Mouse (Mus musculus): ENCODE measurements around the gene Cx3cl1.

Gene Cx3cl1

GRCm38 (mm10) chr8:94774601-94775000 lies 2.8 kb downstream of the Cx3cl1 start:
- no peak for DNase-seq

- no peak for DNase-seq
Measured at GRCm38 (mm10) chr8:94776346-94776745, 4.5 kb downstream of the Cx3cl1 start.

- DNase-seq, result no peak
Measured at GRCm38 (mm10) chr8:94778036-94778435, 6.2 kb downstream of the Cx3cl1 start.

- no peak for DNase-seq
Measured at GRCm38 (mm10) chr8:94778473-94778872, 6.7 kb downstream of the Cx3cl1 start.

- DNase-seq, result no peak
Measured at GRCm38 (mm10) chr8:94778895-94779533, 7.2 kb downstream of the Cx3cl1 start.

- no peak for DNase-seq
Measured at GRCm38 (mm10) chr8:94779534-94780294, 7.9 kb downstream of the Cx3cl1 start.

- no peak for DNase-seq
Measured at GRCm38 (mm10) chr8:94780491-94781154, 8.8 kb downstream of the Cx3cl1 start.

GRCm38 (mm10) chr8:94781155-94781837 lies 9.5 kb downstream of the Cx3cl1 start:
- DNase-seq, result no peak

- no peak for DNase-seq
Measured at GRCm38 (mm10) chr8:94781838-94782235, 10.0 kb downstream of the Cx3cl1 start.

- no peak for DNase-seq
Measured at GRCm38 (mm10) chr8:94783890-94784289, 12.1 kb downstream of the Cx3cl1 start.

GRCm38 (mm10) chr8:94785247-94785985 lies 13.6 kb downstream of the Cx3cl1 start:
- no peak for DNase-seq

GRCm38 (mm10) chr8:94785995-94786595 lies 14.3 kb downstream of the Cx3cl1 start:
- no peak for DNase-seq

- no peak for DNase-seq
Measured at GRCm38 (mm10) chr8:94787524-94788501, 16.0 kb downstream of the Cx3cl1 start.

GRCm38 (mm10) chr8:94789256-94789955 lies 17.6 kb downstream of the Cx3cl1 start:
- no peak for DNase-seq

GRCm38 (mm10) chr8:94794368-94794767 lies 22.6 kb downstream of the Cx3cl1 start:
- no peak for DNase-seq

- DNase-seq, result no peak
Measured at GRCm38 (mm10) chr8:94794782-94795181, 23.0 kb downstream of the Cx3cl1 start.

- DNase-seq, result peak; percentile 64
Measured at GRCm38 (mm10) chr8:94800278-94800968, 28.6 kb downstream of the Cx3cl1 start.

- DNase-seq, result no peak
Measured at GRCm38 (mm10) chr8:94801293-94802095, 29.7 kb downstream of the Cx3cl1 start.

- DNase-seq, result no peak
Measured at GRCm38 (mm10) chr8:94802375-94802774, 30.6 kb downstream of the Cx3cl1 start.
